Mouse (Mus musculus): ENCODE data around the gene Cdca4.

The Cdca4 gene

GRCm38 (mm10) chr12:112829244-112829864 is at the start of gene Cdca4:
Cdca4 (minus strand) TSS chr12:112829423.
- in situ Hi-C loops (cut with MseI, MboI), result no loop called here

GRCm38 (mm10) chr12:112877607-112878020 is 48.4 kb upstream of the Cdca4 start:
- in situ Hi-C loops (cut with MseI, MboI), result no loop called here

GRCm38 (mm10) chr12:112877073-112877576 is 47.9 kb upstream of the Cdca4 start:
- in situ Hi-C loops (cut with MseI, MboI), result no loop called here

GRCm38 (mm10) chr12:112876332-112877072 is 47.3 kb upstream of the Cdca4 start:
- in situ Hi-C loops (cut with MseI, MboI), result no loop called here

GRCm38 (mm10) chr12:112875225-112876013 is 46.2 kb upstream of the Cdca4 start:
- in situ Hi-C loops (cut with MseI, MboI), result no loop called here

GRCm38 (mm10) chr12:112874199-112874598 is 45.0 kb upstream of the Cdca4 start:
- in situ Hi-C loops (cut with MseI, MboI), result no loop called here

GRCm38 (mm10) chr12:112873452-112874190 is 44.4 kb upstream of the Cdca4 start:
- in situ Hi-C loops (cut with MseI, MboI), result no loop called here

GRCm38 (mm10) chr12:112872991-112873390 is 43.8 kb upstream of the Cdca4 start:
- in situ Hi-C loops (cut with MseI, MboI), result no loop called here

GRCm38 (mm10) chr12:112871272-112871671 is 42.0 kb upstream of the Cdca4 start:
- in situ Hi-C loops (cut with MseI, MboI), result no loop called here

- in situ Hi-C loops (cut with MseI, MboI), result no loop called here
Measured at GRCm38 (mm10) chr12:112870775-112871174, 41.6 kb upstream of the Cdca4 start.

- in situ Hi-C loops (cut with MseI, MboI), result no loop called here
Measured at GRCm38 (mm10) chr12:112869783-112870204, 40.6 kb upstream of the Cdca4 start.

- in situ Hi-C loops (cut with MseI, MboI), result no loop called here
Measured at GRCm38 (mm10) chr12:112868178-112869087, 39.2 kb upstream of the Cdca4 start, which contains the start of gene Gpr132. Gpr132 (minus strand) TSS chr12:112868228.

- in situ Hi-C loops (cut with MseI, MboI), result no loop called here
Measured at GRCm38 (mm10) chr12:112867106-112867674, 38.0 kb upstream of the Cdca4 start.

- in situ Hi-C loops (cut with MseI, MboI), result no loop called here
Measured at GRCm38 (mm10) chr12:112866467-112867080, 37.4 kb upstream of the Cdca4 start.

GRCm38 (mm10) chr12:112864804-112865203 is 35.6 kb upstream of the Cdca4 start:
- in situ Hi-C loops (cut with MseI, MboI), result no loop called here

GRCm38 (mm10) chr12:112861911-112862321 is 32.7 kb upstream of the Cdca4 start:
- in situ Hi-C loops (cut with MseI, MboI), result no loop called here

GRCm38 (mm10) chr12:112860765-112861164 is 31.5 kb upstream of the Cdca4 start:
- in situ Hi-C loops (cut with MseI, MboI), result no loop called here

GRCm38 (mm10) chr12:112859930-112860329 is 30.7 kb upstream of the Cdca4 start:
- in situ Hi-C loops (cut with MseI, MboI), result no loop called here

GRCm38 (mm10) chr12:112858581-112859336 is 29.5 kb upstream of the Cdca4 start:
- in situ Hi-C loops (cut with MseI, MboI), result no loop called here
